ENCODE assay signal across 7 mouse cellular contexts in the genomic region with DNA sequence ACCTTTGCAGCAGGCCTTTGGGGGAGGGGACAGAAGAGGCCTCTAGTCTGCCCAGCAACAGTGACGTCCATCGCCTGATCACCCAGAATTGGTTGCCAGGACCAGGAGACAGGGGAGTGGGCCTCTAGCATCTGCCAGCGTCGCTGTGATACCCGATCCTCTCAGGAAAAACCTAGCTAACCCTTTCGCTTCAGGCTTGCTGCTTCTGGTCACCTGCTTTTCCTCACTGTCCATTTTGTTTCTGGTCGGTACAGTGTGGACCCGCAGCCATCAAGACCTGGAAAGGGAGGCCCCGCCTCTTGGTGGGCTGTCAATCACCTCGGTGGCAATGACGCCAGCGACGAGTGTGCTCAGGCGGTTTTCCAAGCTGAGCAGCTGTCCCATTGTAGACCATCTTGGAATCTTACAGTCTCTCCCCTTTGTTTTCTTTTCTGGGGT. TPM values are rescaled to one million over a fixed set of nuclear protein-coding genes. Genes with fewer than 3 reads are reported as not detected.
DNase-seq lines count a peak whose midpoint lies in the region; ATAC-seq lines count a peak whose summit lies in the region.

No protein-coding gene starts in this region.

- no peaks in the 10 kb centered on the region for H3K27me3 ChIP-seq in embryonic facial prominence, embryonic 11.5 days (ENCODE audit: control insufficient read depth, insufficient read depth, low read length)
- H3K27me3 ChIP-seq in limb, embryonic 13.5 days: no peaks in the 10 kb centered on the region
- H3K27me3 ChIP-seq in midbrain, embryonic 16.5 days (ENCODE audit: control insufficient read depth, insufficient read depth, low read depth, low read length): no peaks in the 10 kb centered on the region

- H3K4me3 ChIP-seq in embryonic facial prominence, embryonic 11.5 days (ENCODE audit: low read depth, low read length): peak overlapping the region; percentile 24
- H3K4me3 ChIP-seq in limb, embryonic 13.5 days: peak overlapping the region; percentile 44
- peak overlapping the region; percentile 44 for H3K4me3 ChIP-seq in midbrain, embryonic 16.5 days (ENCODE audit: low read depth, low read length)

- H3K36me3 ChIP-seq in embryonic facial prominence, embryonic 11.5 days (replicated peaks; ENCODE audit: control insufficient read depth, insufficient read depth, low read depth, low read length): no peaks in the 10 kb centered on the region
- no peaks in the 10 kb centered on the region for H3K36me3 ChIP-seq in limb, embryonic 13.5 days
- H3K36me3 ChIP-seq in midbrain, embryonic 16.5 days (ENCODE audit: control insufficient read depth, insufficient read depth, low read length): no peaks in the 10 kb centered on the region

- H3K9me3 ChIP-seq in embryonic facial prominence, embryonic 11.5 days (replicated peaks; ENCODE audit: control insufficient read depth, low read length): no peaks in the 10 kb centered on the region
- H3K9me3 ChIP-seq in limb, embryonic 13.5 days: no peaks in the 10 kb centered on the region
- no peaks in the 10 kb centered on the region for H3K9me3 ChIP-seq in midbrain, embryonic 16.5 days (replicated peaks; ENCODE audit: control insufficient read depth, low read length, poor library complexity, severe bottlenecking)

- H3K27ac ChIP-seq in embryonic facial prominence, embryonic 11.5 days (replicated peaks; ENCODE audit: low read depth, low read length): peak overlapping the region; percentile 94
- H3K27ac ChIP-seq in limb, embryonic 13.5 days: peak overlapping the region; percentile 96
- H3K27ac ChIP-seq in midbrain, embryonic 16.5 days (ENCODE audit: low read length): peak overlapping the region; percentile 98

- peak overlapping the region; percentile 59 for H3K9ac ChIP-seq in embryonic facial prominence, embryonic 11.5 days (replicated peaks; ENCODE audit: low read length)
- H3K9ac ChIP-seq in limb, embryonic 13.5 days: peak overlapping the region; percentile 62
- H3K9ac ChIP-seq in midbrain, embryonic 16.5 days (ENCODE audit: low read depth, low read length): peak overlapping the region; percentile 45

- DNase-seq in adrenal gland, postnatal 25 days: peak; percentile 83
- DNase-seq in embryonic facial prominence, embryonic 11.5 days (ENCODE audit: low spot score): peak; percentile 99
- DNase-seq in heart, adult 8-10 months (ENCODE audit: low spot score): peak; percentile 81
- peak; percentile 81 to 88 for DNase-seq in kidney, adult 8-10 months
- peak; percentile 35 to 73 for DNase-seq in spleen, postnatal 4 days (ENCODE audit: low spot score in 2 of 2)

- no peaks in the 10 kb centered on the region for H3K4me1 ChIP-seq in embryonic facial prominence, embryonic 11.5 days (ENCODE audit: control insufficient read depth, insufficient read depth, low read length)
- H3K4me1 ChIP-seq in limb, embryonic 13.5 days: peaks cover 9% of the 10 kb centered on the region; the same call in 1 of the 2 replicates
- H3K4me1 ChIP-seq in midbrain, embryonic 16.5 days (ENCODE audit: control insufficient read depth, insufficient read depth, low read length): peaks cover 4% of the 10 kb centered on the region; the same call in 1 of the 2 replicates

- peak overlapping the region; percentile 41 for H3K4me2 ChIP-seq in embryonic facial prominence, embryonic 11.5 days (ENCODE audit: low read depth, low read length)
- peak overlapping the region; percentile 64 for H3K4me2 ChIP-seq in limb, embryonic 13.5 days (replicated peaks)
- peak overlapping the region; percentile 47 for H3K4me2 ChIP-seq in midbrain, embryonic 16.5 days (ENCODE audit: low read length)

- ATAC-seq in embryonic facial prominence, embryonic 11.5 days (replicated peaks; ENCODE audit: insufficient number of reproducible peaks, low FRiP score, low TSS enrichment, low read depth): peak; percentile 98
- ATAC-seq in limb, embryonic 13.5 days (ENCODE audit: low FRiP score, low read depth): peak; percentile 99
- peak; percentile 99 for ATAC-seq in midbrain, embryonic 16.5 days

- 0% methylated on average over 14 of the region's 14 CpGs for WGBS in embryonic facial prominence, embryonic 11.5 days
- 0% methylated on average over 14 of the region's 14 CpGs for WGBS in limb, embryonic 13.5 days
- under 1% methylated on average over 14 of the region's 14 CpGs for WGBS in midbrain, embryonic 16.5 days

RNA-seq across cellular contexts. Expression of a gene that starts 5.5 kb away (rescaled TPM):
- not detected in 2 replicates for total RNA-seq in adrenal gland, postnatal 25 days (2021)
- polyA plus RNA-seq in embryonic facial prominence, embryonic 11.5 days (2014; fragmentation: Nextera tagmentation; extraction: Ambion mirVana): 0.20 TPM in 1 of 2 replicates, not detected in the other
- total RNA-seq in heart, adult 8-10 months (2022): not detected
- polyA plus RNA-seq in limb, embryonic 13.5 days (2015; fragmentation: Nextera tagmentation; extraction: Ambion mirVana): 0.18 and 0.22 TPM in 2 replicates
- polyA plus RNA-seq in midbrain, embryonic 16.5 days (2015; fragmentation: Nextera tagmentation; extraction: Ambion mirVana): 2.0 and 3.2 TPM in 2 replicates

RNA-seq across cellular contexts. Expression of a gene that starts 17.1 kb away (rescaled TPM):
- total RNA-seq in adrenal gland, postnatal 25 days (2021): 39.6 and 46.0 TPM in 2 replicates
- 6.1 and 8.9 TPM in 2 replicates for polyA plus RNA-seq in embryonic facial prominence, embryonic 11.5 days (2014; fragmentation: Nextera tagmentation; extraction: Ambion mirVana)
- total RNA-seq in heart, adult 8-10 months (2022): 1 to 10 TPM; 7.2 to 9.2 (median 7.4) TPM
- 13.3 and 15.2 TPM in 2 replicates for polyA plus RNA-seq in limb, embryonic 13.5 days (2015; fragmentation: Nextera tagmentation; extraction: Ambion mirVana)
- polyA plus RNA-seq in midbrain, embryonic 16.5 days (2015; fragmentation: Nextera tagmentation; extraction: Ambion mirVana): 81.7 and 94.9 TPM in 2 replicates

RNA-seq across cellular contexts. Expression of a gene that starts 27.7 kb away (rescaled TPM):
- 2.5 and 3.8 TPM in 2 replicates for total RNA-seq in adrenal gland, postnatal 25 days (2021)
- 102 and 110 TPM in 2 replicates for polyA plus RNA-seq in embryonic facial prominence, embryonic 11.5 days (2014; fragmentation: Nextera tagmentation; extraction: Ambion mirVana)
- total RNA-seq in heart, adult 8-10 months (2022): 1 to 10 TPM in 3 of 4 experiments, under 1 TPM in 1; 0.87 to 2.4 (median 1.4) TPM
- polyA plus RNA-seq in limb, embryonic 13.5 days (2015; fragmentation: Nextera tagmentation; extraction: Ambion mirVana): 136 and 138 TPM in 2 replicates
- polyA plus RNA-seq in midbrain, embryonic 16.5 days (2015; fragmentation: Nextera tagmentation; extraction: Ambion mirVana): 280 and 312 TPM in 2 replicates

RNA-seq across cellular contexts. Expression of a gene that starts 39.4 kb away (rescaled TPM):
- not detected in 2 replicates for total RNA-seq in adrenal gland, postnatal 25 days (2021)
- 0.39 and 0.45 TPM in 2 replicates for polyA plus RNA-seq in embryonic facial prominence, embryonic 11.5 days (2014; fragmentation: Nextera tagmentation; extraction: Ambion mirVana)
- total RNA-seq in heart, adult 8-10 months (2022): under 1 TPM in 1 of 4 experiments, not detected in 3; 0.25 TPM
- polyA plus RNA-seq in limb, embryonic 13.5 days (2015; fragmentation: Nextera tagmentation; extraction: Ambion mirVana): 1.3 TPM in 2 replicates
- 2.9 and 3.4 TPM in 2 replicates for polyA plus RNA-seq in midbrain, embryonic 16.5 days (2015; fragmentation: Nextera tagmentation; extraction: Ambion mirVana)

RNA-seq across cellular contexts. Expression of a gene that starts 47.7 kb away (rescaled TPM):
- not detected in 2 replicates for total RNA-seq in adrenal gland, postnatal 25 days (2021)
- not detected in 2 replicates for polyA plus RNA-seq in embryonic facial prominence, embryonic 11.5 days (2014; fragmentation: Nextera tagmentation; extraction: Ambion mirVana)
- 1 to 10 TPM in 2 of 4 experiments, under 1 TPM in 2; 0.50 to 1.4 (median 0.90) TPM for total RNA-seq in heart, adult 8-10 months (2022)
- not detected in 2 replicates for polyA plus RNA-seq in limb, embryonic 13.5 days (2015; fragmentation: Nextera tagmentation; extraction: Ambion mirVana)
- polyA plus RNA-seq in midbrain, embryonic 16.5 days (2015; fragmentation: Nextera tagmentation; extraction: Ambion mirVana): 0.42 and 0.44 TPM in 2 replicates

Comparison
In these comparisons a context has a peak if more than half of its experiments do, and no peak if none do; other contexts are left out.
1. Peak in every context shown above with its lines: DNase-seq, ATAC-seq, H3K4me3 ChIP-seq and H3K27ac ChIP-seq.